Mouse (Mus musculus) ES-Bruce4 (cell line): ENCODE data around the gene Atp6ap1l.

Experiments
- CTCF ChIP-seq: IDR thresholded peaks from one replicate; pipeline ENCODE4 v1.8.1; 2011; ENCODE audit warnings: low read depth, low read length
- EP300 ChIP-seq: IDR thresholded peaks from 2 replicates; pipeline ENCODE4 v1.6.1; 2011; ENCODE audit warnings: low read depth, low read length; ENCODE audit not compliant: insufficient read depth
- POLR2A ChIP-seq: IDR thresholded peaks from one replicate; pipeline ENCODE4 v1.8.1; 2011; ENCODE audit warnings: low read length; ENCODE audit not compliant: insufficient read depth

GRCm38 (mm10) chr13:90939600-90939999 is 34.4 kb upstream of the Atp6ap1l start:
- TF ChIP-seq CTCF: no peak
- no peak for TF ChIP-seq POLR2A
- TF ChIP-seq EP300: no peak
